Mouse (Mus musculus) MEL (cell line): Measurements from ENCODE around the gene Mdk. TPM values are rescaled to one million over a fixed set of nuclear protein-coding genes. Genes with fewer than 3 reads are reported as not detected.

Experiments
- DNase-seq: peaks from one replicate; pipeline ENCODE4 v3.0.0; 2011; ENCODE audit warnings: low read depth, low spot score
- H3K27ac ChIP-seq: 2 replicates; pipeline ENCODE4 v1.5.1; 2012; ENCODE audit warnings: low read depth, mild to moderate bottlenecking, control low read depth, low read length, moderate library complexity; ENCODE audit not compliant: control insufficient read depth
- H3K27me3 ChIP-seq, 2 experiments: fragments of 150-350 bp in 1 of 2; sonication (generic) in 1 of 2; 2 replicates each; pipeline ENCODE4 v1.6.1; 2012; ENCODE audit warnings: low read length in 2 of 2, mild to moderate bottlenecking in 2 of 2, improper control_type of control experiment in 1 of 2, moderate library complexity in 1 of 2; ENCODE audit not compliant: insufficient read depth in 2 of 2, control insufficient read depth in 1 of 2
- H3K36me3 ChIP-seq, 2 experiments: 2 replicates each; pipeline ENCODE4 v1.6.1; 2012 to 2014; ENCODE audit warnings: low read length in 2 of 2, improper control_type of control experiment in 1 of 2, inconsistent platforms in 1 of 2, mild to moderate bottlenecking in 1 of 2; ENCODE audit not compliant: insufficient read depth in 2 of 2, control insufficient read depth in 1 of 2
- H3K4me1 ChIP-seq, 2 experiments: fragments of 150-350 bp in 1 of 2; sonication (generic) in 1 of 2; 2 replicates each; pipeline ENCODE4 v1.6.1; 2012; ENCODE audit warnings: low read length in 2 of 2, improper control_type of control experiment in 1 of 2, mild to moderate bottlenecking in 1 of 2; ENCODE audit not compliant: insufficient read depth in 2 of 2, control insufficient read depth in 1 of 2
- H3K4me3 ChIP-seq, 2 experiments: fragments of 150-350 bp in 1 of 2; sonication (generic) in 1 of 2; 2 replicates each; pipeline ENCODE4 v1.5.1; 2012; ENCODE audit warnings: low read depth in 2 of 2, low read length in 2 of 2, mild to moderate bottlenecking in 2 of 2, moderate library complexity in 2 of 2, control low read depth in 1 of 2, improper control_type of control experiment in 1 of 2; ENCODE audit not compliant: control insufficient read depth in 1 of 2, insufficient read depth in 1 of 2
- H3K79me2 ChIP-seq: 2 replicates; pipeline ENCODE4 v1.6.1; 2012; ENCODE audit warnings: mild to moderate bottlenecking, low read length, moderate library complexity; ENCODE audit not compliant: control insufficient read depth, poor library complexity, insufficient read depth
- H3K9ac ChIP-seq: 2 replicates; pipeline ENCODE4 v1.6.1; 2012; ENCODE audit warnings: low read depth, mild to moderate bottlenecking, control low read depth, low read length, moderate library complexity; ENCODE audit not compliant: control insufficient read depth, poor library complexity, severe bottlenecking
- H3K9me3 ChIP-seq: fragments of 150-350 bp; sonication (generic); replicated peaks from 2 replicates; pipeline ENCODE4 v1.6.1; 2012; ENCODE audit warnings: mild to moderate bottlenecking, low read length, improper control_type of control experiment, moderate library complexity; ENCODE audit not compliant: insufficient read depth
- BHLHE40 ChIP-seq: IDR thresholded peaks from 2 replicates; pipeline ENCODE4 v1.6.1; 2012; ENCODE audit warnings: low read depth, mild to moderate bottlenecking, inconsistent platforms, low read length, improper control_type of control experiment, borderline replicate concordance
- CHD1 ChIP-seq: IDR thresholded peaks from 2 replicates; pipeline ENCODE4 v1.6.1; 2012; ENCODE audit warnings: low read depth, mild to moderate bottlenecking, inconsistent platforms, low read length, improper control_type of control experiment
- CHD2 ChIP-seq: IDR thresholded peaks from 2 replicates; pipeline ENCODE4 v1.6.1; 2011; ENCODE audit warnings: low read length, improper control_type of control experiment
- E2F4 ChIP-seq: IDR thresholded peaks from 2 replicates; pipeline ENCODE4 v1.6.1; 2011; ENCODE audit warnings: low read depth, low read length, improper control_type of control experiment, borderline replicate concordance
- ELF1 ChIP-seq: IDR thresholded peaks from 2 replicates; pipeline ENCODE4 v1.6.1; 2014; ENCODE audit warnings: low read depth, mild to moderate bottlenecking, inconsistent platforms, low read length, improper control_type of control experiment, moderate library complexity
- ETS1 ChIP-seq: IDR thresholded peaks from 2 replicates; pipeline ENCODE4 v1.6.1; 2012; ENCODE audit warnings: low read depth, mild to moderate bottlenecking, inconsistent platforms, low read length, improper control_type of control experiment, moderate library complexity
- HCFC1 ChIP-seq: IDR thresholded peaks from 2 replicates; pipeline ENCODE4 v1.6.1; 2012; ENCODE audit warnings: low read depth, mild to moderate bottlenecking, inconsistent platforms, low read length, improper control_type of control experiment, moderate library complexity
- JUND ChIP-seq: IDR thresholded peaks from 2 replicates; pipeline ENCODE4 v1.6.1; 2011; ENCODE audit warnings: low read depth, mild to moderate bottlenecking, improper control_type of control experiment, low read length
- KAT2A ChIP-seq: conservative IDR thresholded peaks from 2 replicates; pipeline ENCODE4 v1.6.1; 2012; ENCODE audit warnings: low read depth, low read length, improper control_type of control experiment, inconsistent platforms
- MAFK ChIP-seq: IDR thresholded peaks from 2 replicates; pipeline ENCODE4 v1.6.1; 2011; ENCODE audit warnings: low read depth, mild to moderate bottlenecking, low read length, improper control_type of control experiment, borderline replicate concordance
- MEF2A ChIP-seq: IDR thresholded peaks from 2 replicates; pipeline ENCODE4 v1.6.1; 2014; ENCODE audit warnings: low read depth, mild to moderate bottlenecking, inconsistent platforms, low read length, improper control_type of control experiment; ENCODE audit not compliant: poor library complexity, insufficient replicate concordance, severe bottlenecking; ENCODE audit errors: extremely low read depth
- MXI1 ChIP-seq: IDR thresholded peaks from 2 replicates; pipeline ENCODE4 v1.6.1; 2011; ENCODE audit warnings: mild to moderate bottlenecking, low read depth, low read length, improper control_type of control experiment
- MYB ChIP-seq: IDR thresholded peaks from 2 replicates; pipeline ENCODE4 v1.6.1; 2011; ENCODE audit warnings: mild to moderate bottlenecking, low read depth, low read length, improper control_type of control experiment
- MYC ChIP-seq: IDR thresholded peaks from 2 replicates; pipeline ENCODE4 v1.6.1; 2011; ENCODE audit warnings: low read depth, mild to moderate bottlenecking, low read length, improper control_type of control experiment, moderate library complexity
- NELFE ChIP-seq: IDR thresholded peaks from 2 replicates; pipeline ENCODE4 v1.6.1; 2011; ENCODE audit warnings: low read depth, low read length, improper control_type of control experiment
- NRF1 ChIP-seq: IDR thresholded peaks from 2 replicates; pipeline ENCODE4 v1.6.1; 2014; ENCODE audit warnings: low read depth, mild to moderate bottlenecking, inconsistent platforms, low read length, improper control_type of control experiment, moderate library complexity; ENCODE audit not compliant: poor library complexity, insufficient read depth, severe bottlenecking
- POLR2A ChIP-seq, 2 experiments: IDR thresholded peaks; 2 replicates each; pipeline ENCODE4 v1.6.1; 2011 to 2012; ENCODE audit warnings: low read length in 2 of 2, mild to moderate bottlenecking in 2 of 2, control low read depth in 1 of 2, improper control_type of control experiment in 1 of 2, low read depth in 1 of 2, moderate library complexity in 1 of 2; ENCODE audit not compliant: control insufficient read depth in 1 of 2, insufficient read depth in 1 of 2, poor library complexity in 1 of 2
- SIN3A ChIP-seq: IDR thresholded peaks from 2 replicates; pipeline ENCODE4 v1.6.1; 2012; ENCODE audit warnings: low read length, improper control_type of control experiment, inconsistent platforms
- TAL1 ChIP-seq: IDR thresholded peaks from 2 replicates; pipeline ENCODE4 v1.6.1; 2012; ENCODE audit warnings: mild to moderate bottlenecking, inconsistent platforms, low read length, moderate library complexity, mixed read lengths
- TCF12 ChIP-seq: IDR thresholded peaks from 2 replicates; pipeline ENCODE4 v1.6.1; 2014; ENCODE audit warnings: low read depth, mild to moderate bottlenecking, inconsistent platforms, low read length, improper control_type of control experiment, moderate library complexity
- UBTF ChIP-seq: IDR thresholded peaks from 2 replicates; pipeline ENCODE4 v1.6.1; 2012; ENCODE audit warnings: low read depth, mild to moderate bottlenecking, inconsistent platforms, low read length, improper control_type of control experiment, moderate library complexity, borderline replicate concordance; ENCODE audit not compliant: insufficient read depth
- USF1 ChIP-seq: IDR thresholded peaks from 2 replicates; pipeline ENCODE4 v1.6.1; 2014; ENCODE audit warnings: low read depth, mild to moderate bottlenecking, inconsistent platforms, low read length, improper control_type of control experiment, moderate library complexity
- USF2 ChIP-seq, 2 experiments: IDR thresholded peaks; 2 replicates each; pipeline ENCODE4 v1.6.1; 2011 to 2012; ENCODE audit warnings: improper control_type of control experiment in 2 of 2, low read length in 2 of 2, borderline replicate concordance in 1 of 2, inconsistent platforms in 1 of 2, low read depth in 1 of 2, mild to moderate bottlenecking in 1 of 2; ENCODE audit not compliant: insufficient read depth in 1 of 2
- ZC3H11A ChIP-seq: IDR thresholded peaks from 2 replicates; pipeline ENCODE4 v1.6.1; 2012; ENCODE audit warnings: low read depth, mild to moderate bottlenecking, inconsistent platforms, low read length, improper control_type of control experiment
- ZKSCAN1 ChIP-seq: IDR thresholded peaks from 2 replicates; pipeline ENCODE4 v1.6.1; 2012; ENCODE audit warnings: low read depth, mild to moderate bottlenecking, inconsistent platforms, low read length, improper control_type of control experiment, moderate library complexity
- polyA plus RNA-seq, 2 experiments: library from polyadenylated mRNA; stranded (reverse) in 1 of 2; unstranded in 1 of 2; fragments of >175 nt in 1 of 2; fragments of >200 nt in 1 of 2; gene quantifications; 2 replicates each; pipeline versions ENCODE4 v1.2.1 to v1.2.4; 2012; ENCODE audit warnings: low replicate concordance in 2 of 2, low read depth in 1 of 2; ENCODE audit not compliant: insufficient read length in 2 of 2, insufficient read depth in 1 of 2, missing spikeins in 1 of 2
- total RNA-seq: library from RNA; depleted of rRNA; stranded (reverse); fragments of 300-350 nt; gene quantifications from 2 replicates; pipeline ENCODE4 v1.2.3, GENCODE M21; 2012

Gene Mdk
- total and polyA plus RNA-seq, 3 experiments, result 0.19 to 3.4 TPM; not detected in 1

DNA sequence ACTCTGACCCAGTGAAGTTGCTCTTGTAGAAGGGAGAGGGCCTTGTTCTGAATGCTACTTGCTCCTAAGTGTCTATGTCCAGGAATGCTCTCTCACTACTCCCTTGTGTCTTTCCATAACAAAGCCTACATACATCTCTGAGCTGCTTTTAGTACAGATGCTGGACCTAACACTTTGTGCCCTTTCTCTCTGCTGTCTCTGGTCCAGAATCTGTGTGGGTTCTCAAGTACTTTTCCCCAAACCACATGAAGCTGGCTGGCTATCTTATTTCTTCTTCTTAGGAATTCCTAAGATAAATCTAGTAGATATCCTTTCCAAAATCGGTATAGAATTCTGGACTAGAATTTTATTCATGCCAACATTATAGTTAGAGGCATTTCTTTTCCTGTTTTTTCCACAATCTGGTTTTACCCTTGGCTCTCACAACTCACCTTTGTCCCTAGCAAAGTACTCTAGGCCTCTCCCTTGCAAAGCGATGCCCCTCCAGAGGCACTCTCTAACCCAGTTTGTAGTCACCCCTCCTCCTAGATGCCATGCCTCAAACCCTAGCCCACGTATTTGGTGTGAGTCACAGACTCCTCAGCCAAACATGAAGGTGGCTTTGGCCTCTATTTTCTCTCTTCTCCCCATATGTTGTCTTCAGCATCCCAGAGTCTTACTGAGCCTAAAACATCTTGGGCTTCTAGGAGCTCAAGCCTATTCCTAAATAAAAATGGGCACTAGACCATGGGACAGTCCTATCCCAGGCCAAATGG is 28.7 kb downstream of the Mdk start:
- Histone ChIP-seq H3K36me3 (peaks cover 0 to 9% of the 10 kb centered on the region in 2 experiments; a peak in 2 of 4 replicates), H3K9ac (no peak overlapping the region), H3K27ac (no peak overlapping the region), H3K4me1 (no peaks in the 10 kb centered on the region), H3K4me3 (no peak overlapping the region), H3K79me2 (no peaks in the 10 kb centered on the region), H3K27me3 (no peaks in the 10 kb centered on the region), H3K9me3 (no peaks in the 10 kb centered on the region)
- TF ChIP-seq BHLHE40 (no peak), CHD2 (no peak), MXI1 (no peak), USF2 (IDR thresholded peaks at IDR 0.05; ENCODE audit: borderline replicate concordance in 1 of 2, insufficient read depth in 1 of 2, low read depth in 1 of 2, low read length in 2 of 2) (no peak), SIN3A (no peak), TCF12 (no peak), TAL1 (no peak), MAFK (no peak), CHD1 (no peak)
- no peak for DNase-seq

DNA sequence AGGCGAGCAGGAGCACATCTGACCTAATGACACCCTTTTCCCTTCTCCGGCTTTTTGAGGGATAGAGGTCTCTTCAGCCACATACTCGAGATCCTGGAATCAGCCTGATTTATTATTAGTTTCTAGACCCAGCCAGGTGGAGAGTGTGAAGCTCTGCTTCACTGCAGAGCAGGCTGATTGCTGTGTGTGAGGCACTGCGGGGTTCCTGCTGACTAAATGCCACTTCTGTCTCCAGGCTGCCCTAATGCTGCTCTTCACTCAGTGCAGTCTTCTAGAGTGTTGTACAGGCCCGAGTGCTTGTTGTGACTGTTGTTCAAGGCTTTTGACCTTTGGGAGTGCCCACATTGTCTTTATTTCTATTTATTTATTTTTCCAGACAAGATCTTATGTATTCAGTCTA is 29.8 kb downstream of the Mdk start:
- no peak for TF ChIP-seq MXI1
- no peak for TF ChIP-seq MEF2A
- no peak for TF ChIP-seq ZC3H11A
- TF ChIP-seq ELF1, result no peak
- TF ChIP-seq POLR2A (IDR thresholded peaks at IDR 0.05; ENCODE audit: control insufficient read depth in 1 of 2, insufficient read depth in 1 of 2, low read depth in 1 of 2, low read length in 2 of 2, poor library complexity in 1 of 2), result no peak
- TF ChIP-seq E2F4, result no peak
- TF ChIP-seq KAT2A, result no peak
- no peak for TF ChIP-seq TAL1
- TF ChIP-seq MYB, result no peak
- no peak for TF ChIP-seq MAFK
- TF ChIP-seq HCFC1, result no peak
- TF ChIP-seq MYC, result no peak
- TF ChIP-seq ZKSCAN1, result no peak
- no peak for TF ChIP-seq JUND
- no peak for TF ChIP-seq USF1
- no peak for TF ChIP-seq NRF1
- no peak for TF ChIP-seq NELFE
- TF ChIP-seq ETS1, result no peak
- TF ChIP-seq UBTF, result no peak
- TF ChIP-seq, all 39 proteins: peak for 0
- Histone ChIP-seq H3K4me1 (no peaks in the 10 kb centered on the region), H3K27ac (no peak overlapping the region), H3K9ac (no peak overlapping the region), H3K36me3 (peaks cover 0 to 11% of the 10 kb centered on the region in 2 experiments; a peak in 2 of 4 replicates), H3K4me3 (no peak overlapping the region), H3K9me3 (no peaks in the 10 kb centered on the region), H3K27me3 (no peaks in the 10 kb centered on the region), H3K79me2 (no peaks in the 10 kb centered on the region)
- DNase-seq, result no peak
